Mouse (Mus musculus): ENCODE measurements around the gene Sh3gl1. TPM values are rescaled to one million over a fixed set of nuclear protein-coding genes. Genes with fewer than 3 reads are reported as not detected.
A peak's percentile ranks its signal among the peaks of the same experiment; 100 is the strongest.

The Sh3gl1 gene
- total and polyA plus RNA-seq, 2 experiments = 8.8 to 40.0 TPM

DNA sequence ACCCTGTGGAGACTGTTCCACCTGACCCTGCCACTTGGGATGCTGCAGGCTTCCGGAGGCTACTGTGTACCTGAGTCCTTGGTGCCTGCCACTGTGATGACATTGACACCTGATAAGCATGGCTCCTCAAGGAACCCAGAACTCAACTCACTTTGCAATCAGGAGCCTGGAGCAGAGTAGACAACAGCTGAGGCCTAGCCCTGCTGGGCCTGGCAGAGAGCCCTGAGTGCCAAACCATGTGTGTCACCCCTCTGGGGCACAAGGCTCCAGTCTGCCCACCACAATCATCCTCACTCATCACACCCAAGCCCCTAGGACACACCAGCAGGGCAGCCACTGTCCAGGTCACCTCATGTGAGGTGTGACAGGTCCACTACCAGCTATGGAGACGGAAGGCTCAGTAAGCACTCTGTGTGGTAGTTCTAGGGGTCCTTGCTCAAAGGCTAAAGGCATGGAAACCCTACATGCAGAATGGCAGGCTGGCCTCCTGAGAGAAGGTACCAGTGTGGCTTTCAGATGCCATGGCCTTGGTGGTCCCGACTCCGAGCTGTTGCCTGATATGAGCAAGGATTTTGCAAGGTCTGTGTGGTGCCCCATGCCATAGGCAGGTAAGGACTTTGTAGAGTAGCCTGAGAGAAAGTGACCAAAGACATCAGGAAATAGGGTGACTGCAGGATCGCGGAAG, 15.9 kb downstream of the Sh3gl1 start:
- Histone ChIP-seq H3K27ac (replicated peaks; ENCODE audit: insufficient read depth, low read depth, low read length) (no peak overlapping the region), H3K4me3 (ENCODE audit: insufficient read depth, low read depth, low read length) (no peak overlapping the region), H3K9ac (ENCODE audit: low read depth, low read length) (no peak overlapping the region), H3K4me1 (ENCODE audit: control insufficient read depth, insufficient read depth, low read length) (peaks cover 13% of the 10 kb centered on the region; the same call in 1 of the 2 replicates), H3K36me3 (ENCODE audit: control insufficient read depth, insufficient read depth, low read length) (peaks cover 2% of the 10 kb centered on the region; the same call in 1 of the 2 replicates), H3K27me3 (ENCODE audit: control insufficient read depth, insufficient read depth, low read length) (no peaks in the 10 kb centered on the region), H3K79me2 (ENCODE audit: control insufficient read depth, insufficient read depth, low read length) (peaks cover 28% of the 10 kb centered on the region; the same call in 1 of the 2 replicates)
- no peak for TF ChIP-seq POLR2A (IDR thresholded peaks at IDR 0.05; ENCODE audit: extremely low read depth, insufficient read depth, low read length)
- no peak for TF ChIP-seq CTCF (IDR thresholded peaks at IDR 0.05; ENCODE audit: low read depth, low read length)
- 89% methylated on average over 6 of the region's 6 CpGs for WGBS
- no peak for DNase-seq (ENCODE audit: extremely low read depth, low read depth, low spot score)

GRCm38 (mm10) chr17:56018347-56019131, 17.9 kb downstream of the Sh3gl1 start:
- H3K27ac ChIP-seq (replicated peaks; ENCODE audit: insufficient read depth, low read depth, low read length) = no peak overlapping the region
- no peak for TF ChIP-seq POLR2A (IDR thresholded peaks at IDR 0.05; ENCODE audit: extremely low read depth, insufficient read depth, low read length)
- peak; percentile 85 for TF ChIP-seq CTCF (IDR thresholded peaks at IDR 0.05; ENCODE audit: low read depth, low read length)
- H3K4me1 ChIP-seq (ENCODE audit: control insufficient read depth, insufficient read depth, low read length) = peaks cover 9% of the 10 kb centered on the region; the same call in 1 of the 2 replicates
- H3K36me3 ChIP-seq (ENCODE audit: control insufficient read depth, insufficient read depth, low read length) = peaks cover 4% of the 10 kb centered on the region; the same call in 1 of the 2 replicates
- 70% methylated on average over 20 of the region's 20 CpGs for WGBS
- no peak overlapping the region for H3K9ac ChIP-seq (ENCODE audit: low read depth, low read length)
- peak; percentile 46 for DNase-seq (ENCODE audit: extremely low read depth, low read depth, low spot score)
- no peaks in the 10 kb centered on the region for H3K27me3 ChIP-seq (ENCODE audit: control insufficient read depth, insufficient read depth, low read length)
- peaks cover 13% of the 10 kb centered on the region; the same call in 1 of the 2 replicates for H3K79me2 ChIP-seq (ENCODE audit: control insufficient read depth, insufficient read depth, low read length)
- H3K4me3 ChIP-seq (ENCODE audit: insufficient read depth, low read depth, low read length) = no peak overlapping the region

DNA sequence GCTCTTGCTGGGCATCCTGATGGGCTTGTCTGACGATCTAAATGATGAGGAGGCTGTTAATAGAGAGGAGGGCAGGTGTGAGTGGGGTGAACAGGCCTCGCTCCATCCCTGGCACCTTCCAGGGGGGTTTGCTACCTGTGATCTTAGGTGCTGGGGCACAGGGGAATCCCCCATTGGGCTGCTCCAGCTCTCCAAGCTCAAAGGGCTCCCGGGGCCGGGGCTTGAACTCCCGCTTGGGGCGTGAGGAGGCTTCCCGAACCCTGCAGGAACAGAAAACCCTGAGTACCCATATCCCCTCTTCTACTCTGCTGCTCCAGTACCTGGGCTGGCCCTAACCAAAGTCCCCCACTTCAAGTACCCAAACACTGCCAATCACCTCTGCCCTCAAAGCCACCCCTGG, 18.6 kb downstream of the Sh3gl1 start:
- Histone ChIP-seq H3K27ac (replicated peaks; ENCODE audit: insufficient read depth, low read depth, low read length) (no peak overlapping the region), H3K4me3 (ENCODE audit: insufficient read depth, low read depth, low read length) (no peak overlapping the region), H3K36me3 (ENCODE audit: control insufficient read depth, insufficient read depth, low read length) (peaks cover 4% of the 10 kb centered on the region; the same call in 1 of the 2 replicates), H3K79me2 (ENCODE audit: control insufficient read depth, insufficient read depth, low read length) (peaks cover 9% of the 10 kb centered on the region; the same call in 1 of the 2 replicates), H3K9ac (ENCODE audit: low read depth, low read length) (no peak overlapping the region), H3K4me1 (ENCODE audit: control insufficient read depth, insufficient read depth, low read length) (peaks cover 6% of the 10 kb centered on the region; the same call in 1 of the 2 replicates), H3K27me3 (ENCODE audit: control insufficient read depth, insufficient read depth, low read length) (no peaks in the 10 kb centered on the region)
- no peak for DNase-seq (ENCODE audit: extremely low read depth, low read depth, low spot score)
- 89% methylated on average over 7 of the region's 7 CpGs for WGBS
- no peak for TF ChIP-seq POLR2A (IDR thresholded peaks at IDR 0.05; ENCODE audit: extremely low read depth, insufficient read depth, low read length)
- no peak for TF ChIP-seq CTCF (IDR thresholded peaks at IDR 0.05; ENCODE audit: low read depth, low read length)

DNA sequence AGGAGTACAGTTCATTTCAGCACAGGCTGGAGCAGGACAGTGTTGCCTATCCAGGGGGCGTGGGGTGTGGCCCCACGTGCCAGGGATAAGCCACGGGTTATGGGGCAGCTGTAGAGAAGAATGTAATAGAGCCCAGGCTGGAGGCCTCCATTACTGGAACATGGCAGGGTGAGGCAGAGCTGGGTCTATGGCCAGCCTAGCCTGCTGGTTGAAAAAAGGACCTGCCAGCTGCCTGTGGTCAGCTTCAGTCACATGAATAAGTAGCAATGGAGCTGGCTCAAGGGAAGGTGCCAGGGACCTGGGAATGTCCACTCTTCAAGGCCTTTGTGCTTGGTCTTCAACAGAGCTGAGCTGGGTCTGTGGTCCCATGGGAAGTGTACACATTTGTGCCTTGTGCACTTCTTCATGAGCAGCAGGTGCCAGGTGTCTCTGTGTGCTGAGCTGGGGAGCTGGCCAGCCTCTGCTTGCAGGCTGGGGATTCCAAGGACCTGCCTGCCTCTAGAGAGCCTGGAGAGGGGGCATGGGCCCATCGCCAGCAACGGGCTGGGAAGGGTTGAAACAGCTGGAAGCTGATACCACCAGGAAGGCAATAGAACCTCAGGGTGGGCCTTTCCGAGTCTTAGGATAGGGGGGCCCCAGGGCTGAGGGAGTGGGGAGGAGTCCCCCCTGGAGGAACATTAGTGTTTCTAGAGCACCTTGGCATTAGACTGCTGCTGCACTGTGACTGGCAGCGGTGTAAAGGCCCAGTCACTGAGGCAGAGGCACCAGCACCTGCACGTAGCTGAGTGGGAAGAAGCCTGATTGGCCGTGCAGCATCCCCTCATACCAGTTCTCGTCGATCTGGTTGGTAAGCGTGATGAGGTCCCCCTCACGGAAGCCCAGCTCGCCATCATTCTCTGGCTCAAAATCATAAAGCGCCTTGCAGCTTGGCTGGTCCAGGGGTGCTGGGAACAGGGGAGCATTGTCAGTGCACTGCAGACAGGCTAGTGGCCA, 19.3 kb downstream of the Sh3gl1 start:
- no peak overlapping the region for H3K9ac ChIP-seq (ENCODE audit: low read depth, low read length)
- DNase-seq (ENCODE audit: extremely low read depth, low read depth, low spot score) = no peak
- H3K79me2 ChIP-seq (ENCODE audit: control insufficient read depth, insufficient read depth, low read length) = peaks cover 1% of the 10 kb centered on the region; the same call in 1 of the 2 replicates
- WGBS = 83% methylated on average over 15 of the region's 15 CpGs
- TF ChIP-seq CTCF (IDR thresholded peaks at IDR 0.05; ENCODE audit: low read depth, low read length) (no peak), POLR2A (IDR thresholded peaks at IDR 0.05; ENCODE audit: extremely low read depth, insufficient read depth, low read length) (no peak)
- H3K36me3 ChIP-seq (ENCODE audit: control insufficient read depth, insufficient read depth, low read length) = peaks cover 4% of the 10 kb centered on the region; the same call in 1 of the 2 replicates
- peaks cover 6% of the 10 kb centered on the region; the same call in 1 of the 2 replicates for H3K4me1 ChIP-seq (ENCODE audit: control insufficient read depth, insufficient read depth, low read length)
- no peak overlapping the region for H3K27ac ChIP-seq (replicated peaks; ENCODE audit: insufficient read depth, low read depth, low read length)
- H3K4me3 ChIP-seq (ENCODE audit: insufficient read depth, low read depth, low read length) = no peak overlapping the region
- H3K27me3 ChIP-seq (ENCODE audit: control insufficient read depth, insufficient read depth, low read length) = no peaks in the 10 kb centered on the region

DNA sequence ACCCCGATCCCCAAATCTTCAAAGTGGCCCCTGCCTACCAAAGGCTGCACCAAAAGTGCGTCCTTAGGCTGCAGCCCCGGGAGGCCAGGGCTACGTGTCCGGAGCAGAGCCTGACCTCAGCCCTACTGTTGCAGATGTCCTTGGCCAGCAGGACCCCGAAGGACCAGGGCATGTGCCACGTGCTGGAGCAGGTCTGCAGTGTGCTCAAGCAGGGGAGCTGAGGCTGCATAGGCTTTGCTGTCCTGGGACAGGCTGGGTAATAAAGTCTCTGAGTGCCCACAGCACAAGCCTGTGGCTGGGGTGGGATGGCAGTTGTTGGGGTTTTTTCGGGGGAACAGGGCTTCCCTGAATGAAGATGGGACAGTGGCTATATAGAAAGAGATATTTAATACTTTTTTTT, 20.1 kb downstream of the Sh3gl1 start:
- Histone ChIP-seq H3K4me3 (ENCODE audit: insufficient read depth, low read depth, low read length) (no peak overlapping the region), H3K36me3 (ENCODE audit: control insufficient read depth, insufficient read depth, low read length) (peaks cover 4% of the 10 kb centered on the region; the same call in 1 of the 2 replicates), H3K4me1 (ENCODE audit: control insufficient read depth, insufficient read depth, low read length) (no peaks in the 10 kb centered on the region), H3K27me3 (ENCODE audit: control insufficient read depth, insufficient read depth, low read length) (no peaks in the 10 kb centered on the region), H3K27ac (replicated peaks; ENCODE audit: insufficient read depth, low read depth, low read length) (no peak overlapping the region), H3K9ac (ENCODE audit: low read depth, low read length) (no peak overlapping the region), H3K79me2 (ENCODE audit: control insufficient read depth, insufficient read depth, low read length) (no peaks in the 10 kb centered on the region; the same call in 1 of the 2 replicates)
- 87% methylated on average over 8 of the region's 8 CpGs for WGBS
- DNase-seq (ENCODE audit: extremely low read depth, low read depth, low spot score) = no peak
- TF ChIP-seq CTCF (IDR thresholded peaks at IDR 0.05; ENCODE audit: low read depth, low read length) (no peak), POLR2A (IDR thresholded peaks at IDR 0.05; ENCODE audit: extremely low read depth, insufficient read depth, low read length) (no peak)
